Mouse (Mus musculus) heart, postnatal 14 days (tissue): ENCODE data around the gene Chrm4. TPM values are rescaled to one million over a fixed set of nuclear protein-coding genes. Genes with fewer than 3 reads are reported as not detected.

Source experiments
- DNase-seq, 2 experiments: peaks; one replicate each; pipeline ENCODE4 v3.0.0; 2021 to 2022
- intact Hi-C: fragments of 180-260 bp; cut with DNase I; formaldehyde crosslinking; loops from one replicate; pipeline ENCODE4 v1.15.1; 2025
- total RNA-seq, 2 experiments: library from RNA; stranded (reverse); gene quantifications; 2 replicates each; pipeline ENCODE4 v1.2.3; 2021

Gene Chrm4
- total RNA-seq, 2 experiments from 2014 or later, result not detected

- intact Hi-C loops, result no loop called here
These were observed 5.1 kb upstream of the Chrm4 start for GRCm38 (mm10) chr2:91921790-91922570.

DNA sequence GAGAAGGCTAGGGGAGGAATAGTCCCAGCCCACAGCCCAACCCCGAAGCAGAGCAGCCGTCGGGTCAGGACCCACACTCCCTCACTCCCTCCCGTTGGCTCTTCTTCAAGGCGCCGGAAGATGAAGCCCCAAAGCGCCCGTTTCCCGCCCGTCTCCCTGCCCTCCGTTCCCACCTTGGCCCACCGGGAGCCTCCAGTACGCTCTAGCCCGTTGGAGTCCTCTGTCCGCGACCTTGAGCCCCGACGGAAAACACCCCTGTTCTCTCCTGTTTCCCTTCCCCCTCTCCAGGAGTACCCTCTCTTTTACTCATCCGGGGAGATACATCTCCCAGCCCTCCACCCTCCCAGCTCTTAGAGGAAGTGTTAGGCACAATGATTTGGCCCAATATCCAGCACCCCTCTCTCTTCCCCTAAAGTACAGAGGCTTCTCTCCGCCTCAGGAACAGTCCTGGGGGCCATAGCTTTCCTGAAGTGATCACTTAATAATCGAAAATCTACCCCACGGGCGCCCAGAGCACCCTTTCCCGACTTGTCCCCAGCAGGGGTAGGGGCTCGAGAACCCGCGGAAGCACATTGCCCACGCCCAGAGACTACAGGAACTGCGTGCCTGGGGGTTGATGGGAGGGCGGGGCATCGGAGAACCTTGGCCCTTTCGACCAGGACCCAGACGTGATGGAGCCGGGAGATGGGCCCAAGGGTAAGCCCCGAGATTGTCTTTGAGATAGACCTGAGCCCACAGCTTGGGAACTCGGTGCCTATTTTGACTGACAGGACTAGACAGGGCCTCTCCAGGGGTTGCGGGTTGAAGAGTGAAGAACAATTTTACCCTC lies 4.2 kb upstream of the Chrm4 start:
- intact Hi-C loops, result no loop called here
- DNase-seq, result no peak

More at GRCm38 (mm10) chr2:91921790-91922570, 5.1 kb upstream of the Chrm4 start:
- DNase-seq, result peak; percentile 61 to 68

DNA sequence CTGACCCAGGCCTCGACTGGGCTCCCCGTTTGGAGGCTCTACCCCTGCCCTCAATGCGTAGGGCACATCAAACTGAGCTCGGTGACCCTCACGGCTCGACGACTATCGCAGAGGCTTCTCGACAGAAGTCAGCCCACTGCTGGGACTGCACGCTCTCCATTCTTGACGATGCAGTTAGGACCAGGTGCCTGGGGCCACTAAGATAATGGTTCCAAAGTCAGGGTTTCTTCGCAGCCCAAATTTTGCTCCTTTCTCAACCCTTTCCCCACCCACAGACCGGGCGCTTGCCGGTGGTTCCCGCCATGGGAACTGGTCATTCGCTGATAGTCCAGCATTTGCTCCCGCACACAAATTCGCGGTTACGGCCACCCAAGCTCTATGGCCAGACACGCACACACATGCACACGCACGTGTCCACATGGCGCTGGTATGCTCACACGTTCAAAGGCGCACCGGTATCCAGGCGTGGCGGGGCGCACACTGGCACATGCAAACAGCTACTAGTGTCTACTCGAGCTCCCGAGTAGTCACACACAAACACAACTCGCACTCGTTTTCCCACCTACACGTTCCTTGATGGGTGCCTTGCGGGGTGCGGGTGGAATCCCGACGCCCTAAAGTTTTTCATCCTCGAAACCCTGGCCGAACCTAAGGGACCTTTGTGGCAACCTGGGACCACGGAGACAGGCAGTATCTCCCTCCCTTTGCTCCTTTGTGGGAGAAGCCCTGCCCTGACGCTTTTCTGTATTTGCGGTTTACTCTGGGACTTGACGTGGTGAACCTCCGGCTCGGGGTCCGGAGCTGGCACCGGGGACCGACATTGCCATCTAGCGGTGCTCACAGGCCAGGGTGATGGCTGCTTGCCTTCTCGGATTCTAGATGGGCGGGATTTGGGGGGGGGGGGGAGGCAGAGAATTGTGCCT lies 3.4 kb upstream of the Chrm4 start:
- intact Hi-C loops, result loop anchor here (2.0 kb wide), 1 partner anchor 145 kb away; no protein-coding TSS in a partner anchor
- DNase-seq, result peak; percentile 69 to 77

DNA sequence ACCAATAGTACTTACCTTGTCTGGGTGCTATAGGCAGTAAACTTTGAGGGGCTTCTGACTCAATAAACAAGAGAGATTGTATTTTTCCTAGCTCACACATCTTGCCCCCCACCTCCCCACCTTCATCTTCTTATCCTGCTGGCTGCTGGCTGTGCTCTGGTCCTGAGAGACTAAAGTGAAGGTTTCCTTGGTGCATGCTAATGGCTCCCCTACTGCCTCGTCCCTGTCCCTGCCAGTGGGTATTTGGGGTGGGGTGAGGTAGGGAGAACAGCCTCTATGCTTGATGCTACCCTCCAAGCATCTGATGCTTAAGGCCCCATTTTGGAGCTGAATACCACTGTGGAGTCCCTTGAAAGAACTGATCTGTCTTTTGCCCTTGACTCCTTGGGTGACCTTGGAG lies 2.3 kb upstream of the Chrm4 start:
- no peak for DNase-seq
- intact Hi-C loops, result loop anchor here (2.0 kb wide), 1 partner anchor 146 kb away; no protein-coding TSS in a partner anchor

GRCm38 (mm10) chr2:91925442-91925841 lies 1.6 kb upstream of the Chrm4 start:
- intact Hi-C loops, result loop anchor here (2.0 kb wide), 1 partner anchor 147 kb away; no protein-coding TSS in a partner anchor
- no peak for DNase-seq

- intact Hi-C loops, result no loop called here
- DNase-seq, result peak; percentile 76 to 86
These were observed 931 bp downstream of the Chrm4 start for GRCm38 (mm10) chr2:91927826-91928533.

DNA sequence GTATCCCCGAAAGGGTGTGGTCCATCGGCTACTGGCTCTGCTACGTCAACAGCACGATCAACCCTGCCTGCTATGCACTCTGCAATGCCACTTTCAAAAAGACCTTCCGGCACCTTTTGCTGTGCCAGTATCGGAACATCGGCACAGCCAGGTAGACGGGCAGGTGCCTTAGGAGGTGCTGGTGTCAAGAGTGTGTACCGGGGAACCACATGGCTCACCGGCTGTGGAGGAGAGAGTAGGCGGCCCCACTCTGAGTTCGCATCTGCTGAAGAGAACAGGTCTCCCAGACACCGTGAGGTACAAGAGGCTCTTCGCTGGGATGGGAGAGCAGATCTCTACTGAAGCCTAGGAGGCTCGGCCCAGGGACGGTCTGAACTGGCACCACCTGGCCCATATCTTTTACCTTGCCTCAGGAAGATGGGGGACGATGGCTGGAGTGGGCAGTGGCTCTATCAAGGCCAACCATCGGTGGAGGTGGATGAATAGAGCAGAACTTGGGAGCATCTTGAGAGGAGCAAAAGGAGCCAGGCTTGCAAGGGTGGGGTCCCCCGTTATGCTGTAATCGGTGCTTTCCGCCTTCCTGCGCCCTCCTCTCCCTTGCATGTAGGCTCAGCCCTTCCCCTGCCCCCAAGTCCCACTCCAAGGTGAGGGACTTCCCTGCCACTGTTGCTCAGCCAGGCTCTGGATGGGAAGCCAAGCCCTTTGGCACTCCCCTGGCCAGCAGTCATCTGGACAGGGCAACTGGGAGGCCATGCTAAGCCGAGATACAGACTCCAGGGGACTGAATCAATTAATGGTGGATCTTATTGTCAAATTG lies 1.7 kb downstream of the Chrm4 start:
- no peak for DNase-seq
- intact Hi-C loops, result no loop called here

GRCm38 (mm10) chr2:91929455-91929854 lies 2.4 kb downstream of the Chrm4 start:
- intact Hi-C loops, result no loop called here
- no peak for DNase-seq

DNA sequence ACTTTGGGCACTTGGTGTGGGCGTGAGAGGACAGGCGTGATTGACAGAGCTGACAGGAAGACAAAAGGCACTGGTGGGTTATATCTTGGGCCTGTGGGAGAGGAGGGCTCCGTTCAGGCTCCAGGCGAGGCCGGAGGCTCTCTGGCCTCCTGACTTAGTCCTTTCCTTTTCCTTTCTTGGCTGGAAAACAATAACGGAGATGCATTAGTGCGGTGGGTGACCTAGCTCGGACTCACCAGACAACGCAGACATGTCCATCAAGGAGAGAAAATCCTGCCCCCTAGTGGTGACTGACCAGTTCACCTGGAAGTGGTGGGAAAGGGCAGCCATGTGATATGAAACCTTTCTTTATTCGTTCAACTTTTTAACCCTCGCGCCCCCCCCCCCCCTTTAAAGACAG lies 2.9 kb downstream of the Chrm4 start:
- peak; percentile 56 to 81 for DNase-seq
- intact Hi-C loops, result loop anchor here (10.0 kb wide), 1 partner anchor 505 kb away; the partner anchor contains the start of gene Cry2

- DNase-seq, result no peak
- intact Hi-C loops, result loop anchor here (10.0 kb wide), 1 partner anchor 504 kb away; the partner anchor contains the start of gene Cry2
These were observed 3.8 kb downstream of the Chrm4 start for GRCm38 (mm10) chr2:91930761-91931291.

DNA sequence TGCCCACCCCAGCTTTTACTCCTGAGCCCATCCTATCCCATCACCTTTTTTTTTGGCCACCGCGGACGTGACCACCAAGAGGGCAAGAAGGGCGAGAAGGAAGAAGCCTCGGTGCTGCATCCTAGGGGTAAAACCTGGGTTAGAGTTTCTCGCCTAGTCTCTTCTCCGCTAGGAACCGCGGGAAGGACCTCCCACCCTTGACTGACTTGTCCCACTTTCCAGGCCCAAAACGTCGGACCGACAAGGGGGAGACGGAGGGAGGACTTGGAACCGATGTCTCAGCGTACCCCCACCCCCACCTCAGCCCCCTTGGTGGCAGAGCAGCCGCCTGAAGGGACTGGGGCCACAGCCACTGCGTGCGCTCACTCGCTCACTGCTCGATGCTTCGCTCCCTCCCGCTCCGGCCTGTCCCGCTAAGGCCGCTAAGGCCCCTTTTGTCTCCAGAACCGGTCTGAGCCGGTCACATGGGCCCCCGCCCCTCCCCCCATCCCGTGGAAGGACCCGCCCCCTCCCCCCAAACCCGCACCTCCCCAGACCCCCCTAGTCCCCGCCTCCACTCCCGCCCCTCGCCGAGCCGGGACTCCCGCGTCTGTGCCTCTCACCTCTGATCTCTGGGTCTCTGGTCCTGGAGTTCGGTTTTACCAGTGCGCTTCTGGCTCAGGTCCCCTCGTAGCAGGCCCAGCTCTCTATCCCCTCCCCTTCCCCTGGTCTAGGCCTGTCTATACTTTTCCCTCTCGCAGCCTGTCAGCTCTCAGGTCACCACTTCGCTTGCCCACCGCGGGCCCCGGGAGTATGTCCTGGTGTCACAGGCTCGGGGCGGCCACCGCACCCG lies 4.5 kb downstream of the Chrm4 start:
- intact Hi-C loops, result loop anchor here (10.0 kb wide), 1 partner anchor 503 kb away; the partner anchor contains the start of gene Cry2
- DNase-seq, result peak; percentile 50 to 62

GRCm38 (mm10) chr2:91932160-91932711 lies 5.2 kb downstream of the Chrm4 start, which contains the start of gene Mdk:
Mdk (minus strand) TSS chr2:91932297.
- no peak for DNase-seq
- intact Hi-C loops, result loop anchor here (10.0 kb wide), 1 partner anchor 503 kb away; the partner anchor contains the start of gene Cry2

- no peak for DNase-seq
- intact Hi-C loops, result loop anchor here (10.0 kb wide), 1 partner anchor 502 kb away; the partner anchor contains the start of gene Cry2
These were observed 5.8 kb downstream of the Chrm4 start for GRCm38 (mm10) chr2:91932737-91933350.

DNA sequence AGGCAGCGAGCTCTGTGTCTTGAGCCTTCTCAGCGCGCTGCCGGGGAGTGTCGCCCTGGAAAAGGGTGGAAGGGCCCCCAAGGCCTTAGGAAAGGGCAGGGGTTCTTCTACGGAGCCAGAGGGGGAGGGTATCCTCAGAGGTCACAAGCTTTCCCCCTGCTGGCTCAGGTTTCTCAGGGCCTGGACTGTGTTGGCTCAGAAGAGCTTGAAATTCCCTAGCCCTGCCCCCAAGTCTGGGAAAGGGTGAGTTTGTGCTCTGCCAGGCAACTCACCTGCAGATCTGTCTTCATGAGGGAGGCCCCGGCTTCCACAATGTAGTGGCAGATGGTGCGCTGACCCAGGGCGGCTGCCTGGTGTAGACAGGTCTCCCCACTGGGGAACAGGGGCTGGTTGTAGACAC lies 6.4 kb downstream of the Chrm4 start:
- intact Hi-C loops, result loop anchor here (10.0 kb wide), 1 partner anchor 501 kb away; the partner anchor contains the start of gene Cry2
- DNase-seq, result no peak

- no peak for DNase-seq
- intact Hi-C loops, result loop anchor here (10.0 kb wide), 1 partner anchor 501 kb away; the partner anchor contains the start of gene Cry2
These were observed 7.0 kb downstream of the Chrm4 start for GRCm38 (mm10) chr2:91934016-91934415.
